ENCODE assay signal across 25 mouse cellular contexts in the genomic region with DNA sequence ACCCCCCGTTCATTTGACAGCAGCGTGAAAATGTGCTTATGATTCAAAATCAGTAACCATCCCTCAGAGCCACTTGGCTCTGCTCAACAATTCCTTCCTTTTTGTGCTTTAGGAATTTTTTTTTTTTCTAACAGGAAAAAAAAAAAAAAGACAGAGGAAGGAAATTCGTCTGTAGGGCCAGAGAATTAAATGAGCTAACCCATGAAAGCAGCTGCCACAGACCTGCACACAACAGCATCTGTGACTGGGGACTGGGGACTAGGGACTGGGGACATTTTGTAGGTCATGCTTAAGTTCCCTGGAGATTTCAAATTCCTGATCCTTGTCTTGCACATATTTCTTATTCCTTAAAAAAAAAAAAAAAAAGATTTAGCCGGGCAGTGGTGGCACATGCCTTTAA. TPM values are rescaled to one million over a fixed set of nuclear protein-coding genes. Genes with fewer than 3 reads are reported as not detected.
DNase-seq lines count a peak whose midpoint lies in the region; ATAC-seq and TF ChIP-seq lines count a peak whose summit lies in the region.
"Had no signal": no experiment of that assay in that cellular context is flagged by ENCODE, and none has a peak within 500 bp of the region (broad histone marks: within the 10 kb centered on the region; RNA-seq: fewer than 3 reads in every experiment).

No protein-coding gene starts in this region.

- no peak for TF ChIP-seq CTCF in kidney, postnatal 0 days (IDR thresholded peaks at IDR 0.05; ENCODE audit: low read depth)
- TF ChIP-seq CTCF in CH12.LX (conservative IDR thresholded peaks at IDR 0.05 in 1 of 2, IDR thresholded peaks at IDR 0.05 in 1 of 2; ENCODE audit: low read depth in 2 of 2, low read length in 2 of 2): no peak

- H3K4me2 ChIP-seq in embryonic facial prominence, embryonic 14.5 days (ENCODE audit: low read depth, low read length): no peak overlapping the region
- H3K4me2 ChIP-seq in heart, embryonic 15.5 days: no peak overlapping the region
- H3K4me2 ChIP-seq in kidney, postnatal 0 days (ENCODE audit: low read length): no peak overlapping the region
- H3K4me2 ChIP-seq in CH12.LX (ENCODE audit: insufficient read depth, low read depth, poor library complexity, severe bottlenecking): peak overlapping the region; percentile 46; the same call in 1 of the 2 replicates
- H3K4me2 ChIP-seq: hindbrain, embryonic 12.5 days; intestine, embryonic 15.5 days; lung, embryonic 15.5 days; midbrain, embryonic 11.5 days had no signal

- peaks cover 13% of the 10 kb centered on the region for H3K4me1 ChIP-seq in embryonic facial prominence, embryonic 14.5 days (ENCODE audit: control insufficient read depth, insufficient read depth, low read length)
- peaks cover 34% of the 10 kb centered on the region for H3K4me1 ChIP-seq in embryonic facial prominence, embryonic 10.5 days
- peaks cover 56% of the 10 kb centered on the region for H3K4me1 ChIP-seq in heart, embryonic 15.5 days (replicated peaks)
- H3K4me1 ChIP-seq in kidney, postnatal 0 days (replicated peaks; ENCODE audit: insufficient read depth, low read length): 0 out of 2 replicates have a peak, but pooled peaks cover 3% of the 10 kb centered on the region
- peaks cover 23 to 89% of the 10 kb centered on the region in 2 experiments for H3K4me1 ChIP-seq in CH12.LX (ENCODE audit: control insufficient read depth in 1 of 2, insufficient read depth in 2 of 2)

- no peak overlapping the region for H3K9ac ChIP-seq in embryonic facial prominence, embryonic 14.5 days (ENCODE audit: low read depth, low read length)
- H3K9ac ChIP-seq in heart, embryonic 15.5 days: no peak overlapping the region
- H3K9ac ChIP-seq in kidney, postnatal 0 days (ENCODE audit: low read depth, low read length): no peak overlapping the region
- no peak overlapping the region for H3K9ac ChIP-seq in CH12.LX (ENCODE audit: insufficient read depth, low read depth)
- H3K9ac ChIP-seq: hindbrain, embryonic 12.5 days; intestine, embryonic 15.5 days; lung, embryonic 15.5 days had no signal

- H3K36me3 ChIP-seq in embryonic facial prominence, embryonic 14.5 days (ENCODE audit: control insufficient read depth, insufficient read depth, low read length): no peaks in the 10 kb centered on the region
- H3K36me3 ChIP-seq in embryonic facial prominence, embryonic 10.5 days (replicated peaks): no peaks in the 10 kb centered on the region
- H3K36me3 ChIP-seq in heart, embryonic 15.5 days: no peaks in the 10 kb centered on the region
- H3K36me3 ChIP-seq in kidney, postnatal 0 days (ENCODE audit: insufficient read depth, low read length): no peaks in the 10 kb centered on the region
- peaks cover 0 to 18% of the 10 kb centered on the region in 2 experiments for H3K36me3 ChIP-seq in CH12.LX (replicated peaks in 1 of 2; ENCODE audit: control insufficient read depth in 1 of 2, insufficient read depth in 1 of 2, low read length in 1 of 2)
- H3K36me3 ChIP-seq: hindbrain, embryonic 12.5 days; intestine, embryonic 15.5 days; lung, embryonic 15.5 days had no signal

- no peaks in the 10 kb centered on the region for H3K9me3 ChIP-seq in embryonic facial prominence, embryonic 14.5 days (ENCODE audit: control insufficient read depth, low read length)
- H3K9me3 ChIP-seq in embryonic facial prominence, embryonic 10.5 days: no peaks in the 10 kb centered on the region
- H3K9me3 ChIP-seq in heart, embryonic 15.5 days (replicated peaks): no peaks in the 10 kb centered on the region
- H3K9me3 ChIP-seq in kidney, postnatal 0 days (replicated peaks; ENCODE audit: low read length): no peaks in the 10 kb centered on the region
- no peaks in the 10 kb centered on the region for H3K9me3 ChIP-seq in CH12.LX (replicated peaks; ENCODE audit: low read length)
- H3K9me3 ChIP-seq: G1E; hindbrain, embryonic 12.5 days; intestine, embryonic 15.5 days; lung, embryonic 15.5 days had no signal

- H3K27me3 ChIP-seq in embryonic facial prominence, embryonic 14.5 days (replicated peaks; ENCODE audit: control insufficient read depth, insufficient read depth, low read length): no peaks in the 10 kb centered on the region
- H3K27me3 ChIP-seq in embryonic facial prominence, embryonic 10.5 days (replicated peaks; ENCODE audit: low read depth, poor library complexity, severe bottlenecking): no peaks in the 10 kb centered on the region
- no peaks in the 10 kb centered on the region for H3K27me3 ChIP-seq in heart, embryonic 15.5 days
- no peaks in the 10 kb centered on the region for H3K27me3 ChIP-seq in kidney, postnatal 0 days (ENCODE audit: insufficient read depth, low read length)
- H3K27me3 ChIP-seq in CH12.LX (replicated peaks): no peaks in the 10 kb centered on the region
- H3K27me3 ChIP-seq: intestine, embryonic 15.5 days; lung, embryonic 15.5 days had no signal

- TF ChIP-seq RAD21 in CH12.LX (IDR thresholded peaks at IDR 0.05; ENCODE audit: low read depth, low read length): no peak

- H3K79me2 ChIP-seq in CH12.LX (replicated peaks; ENCODE audit: control insufficient read depth, extremely low read depth, insufficient read depth, poor library complexity, severe bottlenecking): no peaks in the 10 kb centered on the region

- in situ Hi-C loops in CH12.LX (cut with MboI; ENCODE audit: low pct_ligation_motif_present, low pct_unique_long_range_greater_than_20kb, low sequenced_read_pairs): no loop called here

- WGBS in embryonic facial prominence, embryonic 14.5 days: 20% methylated on average over 4 of the region's 4 CpGs
- 55% methylated on average over 4 of the region's 4 CpGs for WGBS in embryonic facial prominence, embryonic 10.5 days
- WGBS in heart, embryonic 15.5 days: 46% methylated on average over 4 of the region's 4 CpGs
- WGBS in kidney, postnatal 0 days: 34% methylated on average over 4 of the region's 4 CpGs

- no peak for TF ChIP-seq EP300 in CH12.LX (IDR thresholded peaks at IDR 0.05; ENCODE audit: low read length)

- H3K27ac ChIP-seq in embryonic facial prominence, embryonic 14.5 days (replicated peaks; ENCODE audit: low read depth, low read length): 0 out of 2 replicates have a peak overlapping the region, but pooled peaks have one; percentile 2
- no peak overlapping the region for H3K27ac ChIP-seq in embryonic facial prominence, embryonic 10.5 days (replicated peaks)
- peak overlapping the region; percentile 26; the same call in 1 of the 2 replicates for H3K27ac ChIP-seq in heart, embryonic 15.5 days
- no peak overlapping the region for H3K27ac ChIP-seq in kidney, postnatal 0 days
- no peak overlapping the region for H3K27ac ChIP-seq in CH12.LX (ENCODE audit: insufficient read depth, low read depth)
- H3K27ac ChIP-seq: hindbrain, embryonic 12.5 days; hindbrain, postnatal 0 days; intestine, embryonic 15.5 days; lung, embryonic 15.5 days had no signal

- no peak overlapping the region for H3K4me3 ChIP-seq in embryonic facial prominence, embryonic 14.5 days (ENCODE audit: low read depth, low read length)
- H3K4me3 ChIP-seq in embryonic facial prominence, embryonic 10.5 days: no peak overlapping the region
- H3K4me3 ChIP-seq in heart, embryonic 15.5 days: no peak overlapping the region
- no peak overlapping the region for H3K4me3 ChIP-seq in kidney, postnatal 0 days (replicated peaks; ENCODE audit: low read depth, low read length)
- no peak overlapping the region for H3K4me3 ChIP-seq in CH12.LX (replicated peaks in 1 of 3; ENCODE audit: low read depth in 2 of 3, low read length in 2 of 3, poor library complexity in 1 of 3)
- H3K4me3 ChIP-seq: hindbrain, embryonic 12.5 days; intestine, embryonic 15.5 days; lung, embryonic 15.5 days had no signal

- no peak for TF ChIP-seq POLR2A in CH12.LX (IDR thresholded peaks at IDR 0.05; ENCODE audit: low read depth, low read length)

- no peak for ATAC-seq in embryonic facial prominence, embryonic 14.5 days (ENCODE audit: low read depth)
- no peak for ATAC-seq in heart, embryonic 15.5 days (replicated peaks; ENCODE audit: insufficient number of reproducible peaks, insufficient read depth, low FRiP score, low read depth)
- ATAC-seq in kidney, postnatal 0 days (replicated peaks; ENCODE audit: low FRiP score, low read depth): no peak
- ATAC-seq: forebrain, embryonic 14.5 days; hindbrain, postnatal 0 days; intestine, embryonic 15.5 days; midbrain, embryonic 16.5 days had no signal

- peak; percentile 44 for DNase-seq in embryonic facial prominence, embryonic 14.5 days (ENCODE audit: low spot score)
- no peak for DNase-seq in embryonic facial prominence, embryonic 10.5 days (ENCODE audit: low spot score)
- no peak for DNase-seq in heart, adult 8-10 months (ENCODE audit: low spot score)
- DNase-seq in kidney, postnatal 0 days (ENCODE audit: low spot score): peak; percentile 38
- no peak for DNase-seq in kidney, postnatal 14 days
- no peak for DNase-seq in CH12.LX (ENCODE audit: extremely low read depth)
- no peak for DNase-seq in testis, postnatal 10 days (ENCODE audit: low spot score)
- DNase-seq: adrenal gland, postnatal 14 days; cerebellum, adult 2 months; cerebellum, postnatal 25 days; gastrocnemius, postnatal 36 days; heart, postnatal 14 days; layer of hippocampus, adult 9-11 months; right cerebral cortex, adult 18-20 months; thymus, adult 18-20 months; thymus, postnatal 25 days had no signal

- dilution Hi-C loops in CH12.LX (cut with MboI; ENCODE audit: extremely low pct_ligation_motif_present, extremely low pct_unique_long_range_greater_than_20kb, low sequenced_read_pairs): no loop called here

TF ChIP-seq in CH12.LX, 34 proteins besides CTCF, POLR2A, EP300 and RAD21:
- TF ChIP-seq MAX (IDR thresholded peaks at IDR 0.05; ENCODE audit: low read length): no peak
- peak; percentile 71 for TF ChIP-seq ZNF384 (IDR thresholded peaks at IDR 0.05; ENCODE audit: low read depth, low read length)
- TF ChIP-seq MYC (IDR thresholded peaks at IDR 0.05; ENCODE audit: low read depth, low read length): no peak
- no peak for TF ChIP-seq ZC3H11A (IDR thresholded peaks at IDR 0.05; ENCODE audit: low read depth, low read length)
- no peak for TF ChIP-seq KAT2A (IDR thresholded peaks at IDR 0.05; ENCODE audit: insufficient replicate concordance, low read length)

RNA-seq across cellular contexts. Expression of a gene that starts 53.4 kb away (rescaled TPM):
- polyA plus RNA-seq in embryonic facial prominence, embryonic 14.5 days (2014; fragmentation: Nextera tagmentation; extraction: Ambion mirVana): 10.6 and 14.3 TPM in 2 replicates
- polyA plus RNA-seq in embryonic facial prominence, embryonic 10.5 days (2016; fragmentation: Nextera tagmentation; extraction: Ambion mirVana): 5.3 and 5.8 TPM in 2 replicates
- polyA plus RNA-seq in heart, embryonic 15.5 days (2015; fragmentation: Nextera tagmentation; extraction: Ambion mirVana): 5.7 and 6.6 TPM in 2 replicates
- total RNA-seq in heart, adult 8-10 months (2022): 1 to 10 TPM; 3.5 to 8.0 (median 4.8) TPM
- polyA plus RNA-seq in kidney, postnatal 0 days (2015; fragmentation: Nextera tagmentation; extraction: Ambion mirVana): 8.4 and 8.6 TPM in 2 replicates
- total RNA-seq in CH12.LX (2012; rRNA removed): 28.4 and 39.0 TPM in 2 replicates
- 60.3 and 62.4 TPM in 2 replicates for total RNA-seq in CH12.LX (2014; rRNA removed)
- polyA plus RNA-seq in CH12.LX (2012; ENCODE audit: insufficient read length, low read depth): 25.2 and 26.7 TPM in 2 replicates

Comparison
In these comparisons a context has a peak if more than half of its experiments do, and no peak if none do; other contexts are left out.
1. DNase-seq: peak in embryonic facial prominence, embryonic 14.5 days (single experiment) and kidney, postnatal 0 days (single experiment); none in embryonic facial prominence, embryonic 10.5 days (single experiment), heart, adult 8-10 months (single experiment), kidney, postnatal 14 days (single experiment), CH12.LX (single experiment) and testis, postnatal 10 days (single experiment).
2. H3K27ac ChIP-seq: peak in embryonic facial prominence, embryonic 14.5 days (single experiment) and heart, embryonic 15.5 days (single experiment); none in embryonic facial prominence, embryonic 10.5 days (single experiment), kidney, postnatal 0 days (single experiment) and CH12.LX (single experiment).